In the genomic region with DNA sequence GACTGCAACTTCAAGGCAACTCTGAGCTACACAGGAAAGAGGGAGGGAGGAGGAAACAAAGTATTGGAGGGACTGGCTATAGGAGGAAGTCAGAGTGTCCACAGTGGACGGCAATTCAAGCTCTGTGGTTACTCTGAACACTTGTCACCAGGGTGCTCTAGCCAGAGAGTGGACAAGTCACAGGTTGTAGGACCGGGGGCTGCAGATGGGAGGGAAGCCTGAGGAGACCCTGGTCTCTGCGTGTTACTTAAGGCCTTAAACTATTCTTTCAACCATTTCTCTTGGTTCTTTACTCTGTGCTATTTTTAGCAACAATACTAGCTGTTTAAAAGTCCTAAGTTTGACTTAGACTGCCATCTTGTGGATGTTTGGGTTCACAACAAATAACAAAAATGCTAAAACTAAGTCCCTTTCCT, we compare ENCODE assay signal across 8 mouse cellular contexts. TPM values are rescaled to one million over a fixed set of nuclear protein-coding genes. Genes with fewer than 3 reads are reported as not detected.
DNase-seq lines count a peak whose midpoint lies in the region; ATAC-seq and TF ChIP-seq lines count a peak whose summit lies in the region.
"Had no signal": no experiment of that assay in that cellular context is flagged by ENCODE, and none has a peak within 500 bp of the region (broad histone marks: within the 10 kb centered on the region; RNA-seq: fewer than 3 reads in every experiment).

No protein-coding gene starts in this region.

- no peaks in the 10 kb centered on the region for H3K9me3 ChIP-seq in forebrain, embryonic 11.5 days (ENCODE audit: control insufficient read depth, low read length)
- no peaks in the 10 kb centered on the region for H3K9me3 ChIP-seq in intestine, embryonic 15.5 days

- TF ChIP-seq CTCF in thymus, adult 2 months (IDR thresholded peaks at IDR 0.05; ENCODE audit: borderline replicate concordance, control insufficient read depth, extremely low read depth, insufficient read depth, low read length, poor library complexity) = no peak

- no peak overlapping the region for H3K9ac ChIP-seq in forebrain, embryonic 11.5 days (ENCODE audit: low read length)
- no peak overlapping the region for H3K9ac ChIP-seq in intestine, embryonic 15.5 days

- DNase-seq in CD4-positive, CD25-positive, alpha-beta regulatory T cell, adult 2 months (ENCODE audit: low read depth, low spot score) = peak; percentile 80
- peak; percentile 49 for DNase-seq in Muller cell, postnatal 12 days (ENCODE audit: inconsistent ontology term)
- peak; percentile 50 for DNase-seq in forebrain, embryonic 11.5 days (ENCODE audit: low spot score)
- DNase-seq in thymus, adult 2 months = peak; percentile 25
- DNase-seq in cerebellum, adult 11-12 months = no peak

- no peak overlapping the region for H3K27ac ChIP-seq in forebrain, embryonic 11.5 days (ENCODE audit: low read depth, low read length)
- H3K27ac ChIP-seq in intestine, embryonic 15.5 days = peak overlapping the region; percentile 32; the same call in 1 of the 2 replicates
- H3K27ac ChIP-seq in thymus, adult 2 months (ENCODE audit: control insufficient read depth, insufficient read depth, low read length) = peak overlapping the region; percentile 18; the same call in 1 of the 2 replicates

- 37% methylated on average over 3 of the region's 3 CpGs for WGBS in forebrain, embryonic 11.5 days
- whole genome bisulfite sequencing in intestine, embryonic 15.5 days = 25% methylated on average over 3 of the region's 3 CpGs
- WGBS in thymus, adult 2 months = 6% methylated on average over 3 of the region's 3 CpGs

- H3K4me1 ChIP-seq in forebrain, embryonic 11.5 days (replicated peaks; ENCODE audit: control insufficient read depth, insufficient read depth, low read length) = no peaks in the 10 kb centered on the region; the same call in 1 of the 2 replicates
- peaks cover 6% of the 10 kb centered on the region for H3K4me1 ChIP-seq in intestine, embryonic 15.5 days (replicated peaks)
- H3K4me1 ChIP-seq in thymus, adult 2 months (replicated peaks; ENCODE audit: control insufficient read depth, insufficient read depth, low read length) = peaks cover 19% of the 10 kb centered on the region

- H3K4me3 ChIP-seq in forebrain, embryonic 11.5 days (ENCODE audit: low read depth, low read length) = no peak overlapping the region
- no peak overlapping the region for H3K4me3 ChIP-seq in intestine, embryonic 15.5 days (replicated peaks)
- H3K4me3 ChIP-seq in thymus, adult 2 months (ENCODE audit: control insufficient read depth, insufficient read depth, low read length) = no peak overlapping the region

- TF ChIP-seq POLR2A in thymus, adult 2 months (IDR thresholded peaks at IDR 0.05; ENCODE audit: control insufficient read depth, extremely low read depth, insufficient read depth, low read length, poor library complexity) = no peak

- H3K4me2 ChIP-seq in forebrain, embryonic 11.5 days (ENCODE audit: low read depth, low read length, severe bottlenecking) = no peak overlapping the region
- peak overlapping the region; percentile 31; the same call in 1 of the 2 replicates for H3K4me2 ChIP-seq in intestine, embryonic 15.5 days (replicated peaks)

- H3K27me3 ChIP-seq in forebrain, embryonic 11.5 days (ENCODE audit: control insufficient read depth, insufficient read depth, low read length) = no peaks in the 10 kb centered on the region
- no peaks in the 10 kb centered on the region for H3K27me3 ChIP-seq in intestine, embryonic 15.5 days (replicated peaks)
- H3K27me3 ChIP-seq in thymus, adult 2 months (ENCODE audit: control insufficient read depth, insufficient read depth, low read length) = no peaks in the 10 kb centered on the region

- ATAC-seq in forebrain, embryonic 11.5 days (replicated peaks; ENCODE audit: low FRiP score) = no peak
- ATAC-seq in intestine, embryonic 15.5 days = peak; percentile 79
- ATAC-seq in megakaryocyte progenitor cell, adult 5-6 weeks (replicated peaks; ENCODE audit: poor library complexity) = peak; percentile 61

- no peaks in the 10 kb centered on the region for H3K36me3 ChIP-seq in forebrain, embryonic 11.5 days (ENCODE audit: control insufficient read depth, insufficient read depth, low read length)
- H3K36me3 ChIP-seq in intestine, embryonic 15.5 days = no peaks in the 10 kb centered on the region
- H3K36me3 ChIP-seq in thymus, adult 2 months (ENCODE audit: control insufficient read depth, insufficient read depth, low read length) = no peaks in the 10 kb centered on the region

RNA-seq across cellular contexts. Expression of a gene that starts 38.6 kb away (rescaled TPM):
- polyA plus RNA-seq in forebrain, embryonic 11.5 days (2014; fragmentation: Nextera tagmentation; extraction: Ambion mirVana) = 21.3 and 25.2 TPM in 2 replicates
- 44.5 and 47.8 TPM in 2 replicates for polyA plus RNA-seq in intestine, embryonic 15.5 days (2015; fragmentation: Nextera tagmentation; extraction: Ambion mirVana)
- 2,686 and 2,904 TPM in 2 replicates for total RNA-seq in megakaryocyte progenitor cell, adult 5-6 weeks (2015)
- total RNA-seq in megakaryocyte progenitor cell, adult 5-6 weeks (2017) = 1,309 and 1,334 TPM in 2 replicates
- polyA plus RNA-seq in thymus, adult 2 months (2012; rRNA removed) = 644 and 667 TPM in 2 replicates

RNA-seq across cellular contexts. Expression of a gene that starts 56.7 kb away (rescaled TPM):
- not detected in 2 replicates for polyA plus RNA-seq in forebrain, embryonic 11.5 days (2014; fragmentation: Nextera tagmentation; extraction: Ambion mirVana)
- not detected in 2 replicates for polyA plus RNA-seq in intestine, embryonic 15.5 days (2015; fragmentation: Nextera tagmentation; extraction: Ambion mirVana)
- 0.05 TPM in 1 of 2 replicates, not detected in the other for total RNA-seq in megakaryocyte progenitor cell, adult 5-6 weeks (2015)
- total RNA-seq in megakaryocyte progenitor cell, adult 5-6 weeks (2017) = 0.03 and 0.08 TPM in 2 replicates
- 0.01 TPM in 1 of 2 replicates, not detected in the other for polyA plus RNA-seq in thymus, adult 2 months (2012; rRNA removed)

RNA-seq across cellular contexts. Expression of a gene that starts 58.4 kb away (rescaled TPM):
- polyA plus RNA-seq in forebrain, embryonic 11.5 days (2014; fragmentation: Nextera tagmentation; extraction: Ambion mirVana) = not detected in 2 replicates
- polyA plus RNA-seq in intestine, embryonic 15.5 days (2015; fragmentation: Nextera tagmentation; extraction: Ambion mirVana) = 14.6 and 37.0 TPM in 2 replicates
- 1.0 and 4.4 TPM in 2 replicates for total RNA-seq in megakaryocyte progenitor cell, adult 5-6 weeks (2015)
- 0.25 and 0.91 TPM in 2 replicates for total RNA-seq in megakaryocyte progenitor cell, adult 5-6 weeks (2017)
- 1.8 and 2.4 TPM in 2 replicates for polyA plus RNA-seq in thymus, adult 2 months (2012; rRNA removed)
- total RNA-seq: left cerebral cortex, postnatal 25 days had no signal

Comparison
In these comparisons a context has a peak if more than half of its experiments do, and no peak if none do; other contexts are left out.
1. RNA of a gene that starts 38.6 kb away (polyA plus RNA-seq): 644 to 667 TPM in thymus, adult 2 months; 44.5 to 47.8 TPM in intestine, embryonic 15.5 days and 21.3 to 25.2 TPM in forebrain, embryonic 11.5 days; every median in the first group is over 10 times any median in the second.